ENCODE assay signal across 10 mouse cellular contexts in genomic region chr5:53049046-53049445, GRCm38 (mm10). TPM values are rescaled to one million over a fixed set of nuclear protein-coding genes. Genes with fewer than 3 reads are reported as not detected.
A peak's percentile ranks its signal among the peaks of the same experiment; 100 is the strongest.
DNase-seq lines count a peak whose midpoint lies in the region; ATAC-seq lines count a peak whose summit lies in the region.
"Had no signal": no experiment of that assay in that cellular context is flagged by ENCODE, and none has a peak within 500 bp of the region (broad histone marks: within the 10 kb centered on the region; RNA-seq: fewer than 3 reads in every experiment).

No protein-coding gene starts in this region.

- H3K27ac ChIP-seq in heart, embryonic 13.5 days (replicated peaks), result no peak overlapping the region
- no peak overlapping the region for H3K27ac ChIP-seq in embryonic facial prominence, embryonic 15.5 days (replicated peaks)
- H3K27ac ChIP-seq in kidney, embryonic 14.5 days (ENCODE audit: low read depth, low read length), result no peak overlapping the region
- H3K27ac ChIP-seq in lung, embryonic 16.5 days (ENCODE audit: low read length), result 0 out of 2 replicates have a peak overlapping the region, but pooled peaks have one; percentile 43
- H3K27ac ChIP-seq in stomach, embryonic 16.5 days (ENCODE audit: low read length), result no peak overlapping the region

- no peaks in the 10 kb centered on the region for H3K36me3 ChIP-seq in heart, embryonic 13.5 days
- H3K36me3 ChIP-seq in embryonic facial prominence, embryonic 15.5 days, result no peaks in the 10 kb centered on the region
- H3K36me3 ChIP-seq in kidney, embryonic 14.5 days (ENCODE audit: control insufficient read depth, insufficient read depth, low read length), result no peaks in the 10 kb centered on the region
- H3K36me3 ChIP-seq in lung, embryonic 16.5 days (ENCODE audit: control insufficient read depth, insufficient read depth, low read length), result no peaks in the 10 kb centered on the region
- H3K36me3 ChIP-seq in stomach, embryonic 16.5 days (ENCODE audit: control insufficient read depth, insufficient read depth, low read length), result no peaks in the 10 kb centered on the region
- H3K36me3 ChIP-seq: G1E had no signal

- intact Hi-C loops in heart, postnatal 14 days (cut with DNase I), result no loop called here

- peak overlapping the region; percentile 76 for H3K4me2 ChIP-seq in heart, embryonic 13.5 days
- H3K4me2 ChIP-seq in embryonic facial prominence, embryonic 15.5 days (replicated peaks), result peak overlapping the region; percentile 55
- H3K4me2 ChIP-seq in kidney, embryonic 14.5 days (replicated peaks; ENCODE audit: low read depth, low read length), result peak overlapping the region; percentile 70
- peak overlapping the region; percentile 67 for H3K4me2 ChIP-seq in lung, embryonic 16.5 days (ENCODE audit: low read depth, low read length)
- H3K4me2 ChIP-seq in stomach, embryonic 16.5 days (ENCODE audit: low read depth, low read length), result peak overlapping the region; percentile 53

- H3K4me1 ChIP-seq in heart, embryonic 13.5 days, result peaks cover 8% of the 10 kb centered on the region
- peaks cover 7% of the 10 kb centered on the region; the same call in 1 of the 2 replicates for H3K4me1 ChIP-seq in embryonic facial prominence, embryonic 15.5 days
- 0 out of 2 replicates have a peak, but pooled peaks cover 6% of the 10 kb centered on the region for H3K4me1 ChIP-seq in kidney, embryonic 14.5 days (ENCODE audit: control insufficient read depth, insufficient read depth, low read length)
- H3K4me1 ChIP-seq in lung, embryonic 16.5 days (replicated peaks; ENCODE audit: control insufficient read depth, insufficient read depth, low read length), result peaks cover 3% of the 10 kb centered on the region
- H3K4me1 ChIP-seq in stomach, embryonic 16.5 days (ENCODE audit: control insufficient read depth, insufficient read depth, low read length), result no peaks in the 10 kb centered on the region

- H3K4me3 ChIP-seq in heart, embryonic 13.5 days, result peak overlapping the region; percentile 48
- H3K4me3 ChIP-seq in embryonic facial prominence, embryonic 15.5 days (replicated peaks), result peak overlapping the region; percentile 32
- H3K4me3 ChIP-seq in kidney, embryonic 14.5 days (ENCODE audit: low read length), result peak overlapping the region; percentile 35
- H3K4me3 ChIP-seq in lung, embryonic 16.5 days (ENCODE audit: low read length), result peak overlapping the region; percentile 45
- H3K4me3 ChIP-seq in stomach, embryonic 16.5 days (replicated peaks; ENCODE audit: low read length), result peak overlapping the region; percentile 36

- no peaks in the 10 kb centered on the region for H3K9me3 ChIP-seq in heart, embryonic 13.5 days
- no peaks in the 10 kb centered on the region for H3K9me3 ChIP-seq in embryonic facial prominence, embryonic 15.5 days (replicated peaks)
- H3K9me3 ChIP-seq in kidney, embryonic 14.5 days (ENCODE audit: control insufficient read depth, low read length), result no peaks in the 10 kb centered on the region
- no peaks in the 10 kb centered on the region for H3K9me3 ChIP-seq in lung, embryonic 16.5 days (ENCODE audit: control insufficient read depth, low read length)
- no peaks in the 10 kb centered on the region for H3K9me3 ChIP-seq in stomach, embryonic 16.5 days (replicated peaks; ENCODE audit: control insufficient read depth, low read length)

- peaks cover 44% of the 10 kb centered on the region for H3K27me3 ChIP-seq in heart, embryonic 13.5 days (replicated peaks)
- peaks cover 29% of the 10 kb centered on the region for H3K27me3 ChIP-seq in embryonic facial prominence, embryonic 15.5 days
- H3K27me3 ChIP-seq in kidney, embryonic 14.5 days (ENCODE audit: control insufficient read depth, insufficient read depth, low read length), result peaks cover 6% of the 10 kb centered on the region
- peaks cover 5% of the 10 kb centered on the region for H3K27me3 ChIP-seq in lung, embryonic 16.5 days (ENCODE audit: control insufficient read depth, insufficient read depth, low read depth, low read length)
- peaks cover 16% of the 10 kb centered on the region; the same call in 1 of the 2 replicates for H3K27me3 ChIP-seq in stomach, embryonic 16.5 days (ENCODE audit: control insufficient read depth, insufficient read depth, low read length)

- no peak for ATAC-seq in heart, embryonic 13.5 days (ENCODE audit: extremely low read depth, insufficient number of reproducible peaks, low FRiP score, low TSS enrichment)
- ATAC-seq in embryonic facial prominence, embryonic 15.5 days (ENCODE audit: insufficient number of reproducible peaks, low FRiP score, low TSS enrichment, low read depth), result no peak; the same call in 1 of the 2 replicates
- ATAC-seq in kidney, embryonic 14.5 days (ENCODE audit: low FRiP score, low TSS enrichment), result peak; percentile 72; the same call in 1 of the 2 replicates
- peak; percentile 82 for ATAC-seq in lung, embryonic 16.5 days (ENCODE audit: low read depth)
- peak; percentile 74 for ATAC-seq in stomach, embryonic 16.5 days (ENCODE audit: insufficient read depth, low FRiP score)

- no peak for DNase-seq in heart, postnatal 14 days
- no peak for DNase-seq in gastrocnemius, postnatal 10 days
- no peak for DNase-seq in adrenal gland, adult 18-20 months (ENCODE audit: low spot score in 2 of 2)

- H3K9ac ChIP-seq in heart, embryonic 13.5 days, result peak overlapping the region; percentile 64; the same call in 1 of the 2 replicates
- H3K9ac ChIP-seq in embryonic facial prominence, embryonic 15.5 days, result no peak overlapping the region
- H3K9ac ChIP-seq in kidney, embryonic 14.5 days (ENCODE audit: low read depth, low read length), result no peak overlapping the region
- H3K9ac ChIP-seq in lung, embryonic 16.5 days (ENCODE audit: low read length), result peak overlapping the region; percentile 61
- H3K9ac ChIP-seq in stomach, embryonic 16.5 days (ENCODE audit: low read length), result peak overlapping the region; percentile 43; the same call in 1 of the 2 replicates

- WGBS in heart, embryonic 13.5 days, result under 1% methylated on average over 37 of the region's 39 CpGs
- 1% methylated on average over 39 of the region's 39 CpGs for WGBS in embryonic facial prominence, embryonic 15.5 days
- WGBS in kidney, embryonic 14.5 days, result 2% methylated on average over 39 of the region's 39 CpGs
- 3% methylated on average over 38 of the region's 39 CpGs for WGBS in lung, embryonic 16.5 days
- 3% methylated on average over 39 of the region's 39 CpGs for WGBS in stomach, embryonic 16.5 days

RNA-seq across cellular contexts. Expression of gene Slc34a2, which starts 11.2 kb away (rescaled TPM):
- polyA plus RNA-seq in heart, embryonic 13.5 days (2015; fragmentation: Nextera tagmentation; extraction: Ambion mirVana), result not detected in 2 replicates
- under 1 TPM in 1 of 2 experiments, not detected in 1; 0.05 TPM for total RNA-seq in heart, postnatal 14 days (2021)
- 1.4 and 1.6 TPM in 2 replicates for polyA plus RNA-seq in embryonic facial prominence, embryonic 15.5 days (2015; fragmentation: Nextera tagmentation; extraction: Ambion mirVana)
- 0.09 TPM in 1 of 2 replicates, not detected in the other for polyA plus RNA-seq in kidney, embryonic 14.5 days (2014; fragmentation: Nextera tagmentation; extraction: Ambion mirVana)
- polyA plus RNA-seq in lung, embryonic 16.5 days (2015; fragmentation: Nextera tagmentation; extraction: Ambion mirVana), result 55.4 and 87.5 TPM in 2 replicates
- polyA plus RNA-seq in stomach, embryonic 16.5 days (2015; fragmentation: Nextera tagmentation; extraction: Ambion mirVana), result 2.5 and 3.3 TPM in 2 replicates
- not detected for total RNA-seq in gastrocnemius, postnatal 10 days (2021)
- not detected for total RNA-seq in adrenal gland, adult 18-20 months (2021)
- total RNA-seq: hematopoietic stem cell, adult 5-6 weeks had no signal
- polyA plus RNA-seq: G1E had no signal

Comparison
In these comparisons a context has a peak if more than half of its experiments do, and no peak if none do; other contexts are left out.
1. ATAC-seq: peak in kidney, embryonic 14.5 days (single experiment), lung, embryonic 16.5 days (single experiment) and stomach, embryonic 16.5 days (single experiment); none in heart, embryonic 13.5 days (single experiment) and embryonic facial prominence, embryonic 15.5 days (single experiment).
2. H3K9ac ChIP-seq: peak in heart, embryonic 13.5 days (single experiment), lung, embryonic 16.5 days (single experiment) and stomach, embryonic 16.5 days (single experiment); none in embryonic facial prominence, embryonic 15.5 days (single experiment) and kidney, embryonic 14.5 days (single experiment).
3. RNA of gene Slc34a2, which starts 11.2 kb away (polyA plus RNA-seq): 55.4 to 87.5 TPM in lung, embryonic 16.5 days; 2.5 to 3.3 TPM in stomach, embryonic 16.5 days, 1.4 to 1.6 TPM in embryonic facial prominence, embryonic 15.5 days, 0.09 TPM in kidney, embryonic 14.5 days and not detected in heart, embryonic 13.5 days; every median in the first group is over 10 times any median in the second.
4. Peak in every context shown above with its lines, with median percentiles within 50 percentile points of each other: H3K4me2 ChIP-seq and H3K4me3 ChIP-seq.